Mouse (Mus musculus) heart, embryonic 11.5 days (tissue): ENCODE results near the gene Mapt. TPM values are rescaled to one million over a fixed set of nuclear protein-coding genes. Genes with fewer than 3 reads are reported as not detected.
A peak's percentile ranks its signal among the peaks of the same experiment; 100 is the strongest.

ENCODE experiments used
- ATAC-seq: fragments of 200-750 bp; cut with Nextera tagmentation; replicated peaks from 2 replicates; pipeline ENCODE4 v1.8.0; 2017; ENCODE audit warnings: moderate library complexity; ENCODE audit not compliant: insufficient number of reproducible peaks, low FRiP score, low TSS enrichment
- H3K27ac ChIP-seq: fragments of 300-500 bp; sonication (generic); 2 replicates; pipeline ENCODE4 v1.5.1; 2014; ENCODE audit warnings: mild to moderate bottlenecking, low read depth, low read length
- H3K27me3 ChIP-seq: fragments of 300-500 bp; sonication (generic); 2 replicates; pipeline ENCODE4 v1.6.1; 2014; ENCODE audit warnings: mild to moderate bottlenecking, low read length, mixed read lengths; ENCODE audit not compliant: control insufficient read depth, insufficient read depth
- H3K36me3 ChIP-seq: fragments of 300-500 bp; sonication (generic); 2 replicates; pipeline ENCODE4 v1.6.1; 2014; ENCODE audit warnings: mild to moderate bottlenecking, low read length, moderate library complexity, mixed read lengths; ENCODE audit not compliant: control insufficient read depth, insufficient read depth
- H3K4me1 ChIP-seq: fragments of 300-500 bp; sonication (generic); 2 replicates; pipeline ENCODE4 v1.6.1; 2014; ENCODE audit warnings: low read length; ENCODE audit not compliant: control insufficient read depth, insufficient read depth
- H3K4me2 ChIP-seq: fragments of 300-500 bp; sonication (generic); 2 replicates; pipeline ENCODE4 v1.6.1; 2014; ENCODE audit warnings: mild to moderate bottlenecking, moderate library complexity
- H3K4me3 ChIP-seq: fragments of 300-500 bp; sonication (generic); 2 replicates; pipeline ENCODE4 v1.5.1; 2014; ENCODE audit warnings: low read depth, low read length
- H3K9ac ChIP-seq: fragments of 300-500 bp; sonication (generic); 2 replicates; pipeline ENCODE4 v1.6.1; 2014; ENCODE audit warnings: mild to moderate bottlenecking, low read depth, low read length, moderate library complexity
- H3K9me3 ChIP-seq: fragments of 300-500 bp; sonication (generic); replicated peaks from 2 replicates; pipeline ENCODE4 v1.6.1; 2016; ENCODE audit warnings: low read length; ENCODE audit not compliant: control insufficient read depth
- WGBS: fragments of 180-500 bp; shearing (Covaris S2); extraction: QIAGEN DNeasy Blood & Tissue Kit; methylation state at CpG from one replicate; pipeline ENCODE4 v1.1.7; 2014; ENCODE audit not compliant: insufficient replicate concordance; 5-methylcytosine and 5-hydroxymethylcytosine counted together
- polyA plus RNA-seq: library from polyadenylated mRNA; unstranded; fragments of >200 nt; fragmentation: Nextera tagmentation; extraction: Ambion mirVana; gene quantifications from 2 replicates; pipeline ENCODE4 v1.2.1, GENCODE M21; 2014

Mapt gene
- polyA plus RNA-seq, 1 experiment from 2014 or later: 0.43 TPM

DNA sequence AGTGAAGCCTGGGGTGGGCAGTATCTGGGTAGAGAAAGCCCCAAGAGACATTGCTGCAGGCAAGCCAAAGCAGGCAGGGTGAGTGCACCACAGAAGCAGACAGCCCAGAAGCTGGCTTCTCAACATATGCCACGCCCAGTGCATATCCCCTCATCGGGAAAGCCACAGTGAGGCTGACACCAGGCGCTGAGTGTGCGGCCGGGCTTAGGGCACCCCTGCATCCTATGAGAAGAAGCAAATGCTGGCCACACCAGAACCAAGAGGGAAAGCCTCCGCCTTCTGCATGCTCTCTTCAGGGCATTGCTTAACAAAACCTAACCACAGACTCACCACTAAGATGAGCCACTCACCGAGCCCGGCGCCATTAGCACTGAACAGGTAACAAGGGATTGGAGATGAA, 7.9 kb upstream of the Mapt start:
- H3K36me3 ChIP-seq: no peaks in the 10 kb centered on the region
- no peak overlapping the region for H3K27ac ChIP-seq
- no peaks in the 10 kb centered on the region for H3K9me3 ChIP-seq
- H3K27me3 ChIP-seq: no peaks in the 10 kb centered on the region
- H3K4me1 ChIP-seq: no peaks in the 10 kb centered on the region
- H3K9ac ChIP-seq: no peak overlapping the region
- no peak overlapping the region for H3K4me2 ChIP-seq
- no peak for ATAC-seq
- no peak overlapping the region for H3K4me3 ChIP-seq
- WGBS: 76% methylated on average over 9 of the region's 9 CpGs

DNA sequence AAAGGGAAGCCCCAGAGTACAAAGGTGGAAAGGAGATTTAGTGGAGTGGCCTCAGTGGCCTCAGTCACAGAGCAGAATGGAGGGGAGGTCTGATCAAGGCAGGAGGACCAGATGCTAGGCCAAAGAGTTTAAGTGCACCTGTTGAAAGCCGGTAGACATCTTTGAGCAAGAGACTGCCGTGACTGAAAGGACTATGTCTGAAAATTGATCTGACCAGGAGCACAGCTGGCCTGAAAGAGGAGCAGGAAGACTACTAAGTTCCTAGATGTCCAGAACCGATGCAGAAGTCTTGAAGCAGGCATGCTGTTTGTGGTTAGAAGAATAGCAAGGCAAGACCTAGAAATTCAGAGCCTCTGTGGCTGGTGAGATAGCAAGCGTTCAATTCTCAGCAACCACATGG, 1.8 kb upstream of the Mapt start:
- ATAC-seq: no peak
- Histone ChIP-seq H3K4me3 (no peak overlapping the region), H3K27me3 (peaks cover 35% of the 10 kb centered on the region), H3K4me2 (no peak overlapping the region), H3K27ac (no peak overlapping the region), H3K9ac (no peak overlapping the region), H3K9me3 (no peaks in the 10 kb centered on the region), H3K36me3 (no peaks in the 10 kb centered on the region), H3K4me1 (peaks cover 9% of the 10 kb centered on the region)
- WGBS: 74% methylated on average over 4 of the region's 4 CpGs

DNA sequence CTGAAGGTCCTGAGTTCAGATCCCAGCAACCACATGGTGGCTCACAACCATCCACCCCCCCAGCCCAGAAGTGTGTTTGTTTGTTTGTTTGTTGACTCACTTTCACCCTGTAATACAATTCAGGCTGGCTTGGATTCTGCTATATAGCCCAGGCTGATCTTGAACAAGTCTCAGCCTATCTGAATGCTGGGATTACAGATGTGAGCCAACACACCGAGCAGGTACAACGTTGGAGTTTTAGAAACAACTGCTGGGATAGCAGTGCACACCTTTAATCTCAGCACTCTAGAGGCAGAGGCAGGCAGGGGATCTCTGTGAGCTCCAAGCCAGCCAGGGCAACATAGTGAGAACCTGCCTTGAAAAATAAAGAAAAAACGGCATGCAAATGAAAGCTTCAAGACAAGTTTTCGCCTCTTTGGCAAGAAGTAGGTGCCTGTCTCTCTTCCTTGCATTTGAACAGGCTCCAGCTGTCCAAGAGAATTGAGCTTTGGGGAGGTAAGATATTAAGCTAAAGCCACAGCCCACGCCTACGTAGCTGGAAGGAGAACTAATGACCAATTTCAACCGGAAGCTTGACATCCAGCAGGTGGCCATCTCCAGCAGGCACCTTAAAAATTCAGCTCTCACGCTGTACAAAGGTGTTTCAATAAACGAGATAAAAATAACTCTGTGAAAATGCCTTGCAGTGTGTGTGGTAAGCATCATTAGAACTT, 968 bp upstream of the Mapt start:
- WGBS: 12% methylated on average over 9 of the region's 9 CpGs
- H3K27me3 ChIP-seq: peaks cover 43% of the 10 kb centered on the region

DNA sequence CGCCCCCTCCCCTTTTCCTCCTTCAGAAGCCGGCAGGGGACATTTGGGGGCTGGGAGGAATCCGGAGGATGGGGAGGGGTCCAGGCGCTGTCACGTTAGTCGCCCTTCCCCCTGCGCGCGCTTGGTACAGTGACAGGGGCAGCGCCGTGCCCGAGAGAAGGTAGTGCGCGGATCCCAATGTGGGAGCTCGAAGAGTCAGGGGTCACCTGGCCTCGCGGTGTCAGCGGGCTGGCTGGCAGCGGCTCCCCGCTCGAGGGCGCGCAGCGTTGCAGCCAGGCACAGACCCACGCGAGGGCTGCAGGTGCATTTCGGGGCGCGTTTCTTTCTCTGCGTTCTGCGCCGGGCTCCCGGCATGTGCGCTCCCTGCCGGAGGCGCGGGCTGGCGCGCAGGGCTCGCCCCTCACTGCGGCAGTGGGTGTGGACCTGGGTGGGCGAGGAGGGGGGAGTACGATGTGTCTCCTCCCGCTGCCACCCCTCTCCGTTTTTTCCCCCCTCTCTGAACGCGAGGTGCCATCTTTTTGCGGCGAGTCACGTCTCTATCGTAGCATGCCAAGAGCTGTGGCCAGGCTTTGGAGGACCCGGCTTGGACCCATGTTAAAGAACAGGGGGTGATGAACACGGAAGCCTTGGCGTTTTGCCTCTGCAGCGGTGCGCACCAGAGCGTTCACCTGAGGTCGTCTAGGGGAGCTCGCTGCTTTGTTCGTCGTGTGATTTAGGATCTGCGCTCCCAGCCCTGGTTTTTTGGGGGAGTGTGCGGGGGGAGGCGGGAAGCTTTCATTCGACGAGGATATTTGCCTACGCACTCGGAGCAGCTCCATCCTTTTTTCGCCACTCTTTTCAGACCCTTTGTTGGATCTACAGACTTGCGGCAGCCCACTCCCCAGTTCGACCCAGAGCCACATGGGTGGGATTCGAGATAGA, 1.2 kb downstream of the Mapt start:
- ATAC-seq: no peak
- H3K9ac ChIP-seq: peak overlapping the region; percentile 34; the same call in 1 of the 2 replicates
- H3K9me3 ChIP-seq: no peaks in the 10 kb centered on the region
- H3K4me3 ChIP-seq: peak overlapping the region; percentile 67
- 1% methylated on average over 54 of the region's 72 CpGs for WGBS
- H3K4me2 ChIP-seq: peak overlapping the region; percentile 96
- H3K27ac ChIP-seq: no peak overlapping the region
- no peaks in the 10 kb centered on the region for H3K36me3 ChIP-seq
- H3K27me3 ChIP-seq: peaks cover 57% of the 10 kb centered on the region
- H3K4me1 ChIP-seq: peaks cover 9% of the 10 kb centered on the region

More for the DNA sequence above, 968 bp upstream of the Mapt start:
- ATAC-seq: no peak
- no peak overlapping the region for H3K27ac ChIP-seq
- H3K4me2 ChIP-seq: peak overlapping the region; percentile 96
- H3K4me1 ChIP-seq: peaks cover 9% of the 10 kb centered on the region
- H3K36me3 ChIP-seq: no peaks in the 10 kb centered on the region
- no peak overlapping the region for H3K9ac ChIP-seq
- H3K9me3 ChIP-seq: no peaks in the 10 kb centered on the region
- H3K4me3 ChIP-seq: peak overlapping the region; percentile 67

DNA sequence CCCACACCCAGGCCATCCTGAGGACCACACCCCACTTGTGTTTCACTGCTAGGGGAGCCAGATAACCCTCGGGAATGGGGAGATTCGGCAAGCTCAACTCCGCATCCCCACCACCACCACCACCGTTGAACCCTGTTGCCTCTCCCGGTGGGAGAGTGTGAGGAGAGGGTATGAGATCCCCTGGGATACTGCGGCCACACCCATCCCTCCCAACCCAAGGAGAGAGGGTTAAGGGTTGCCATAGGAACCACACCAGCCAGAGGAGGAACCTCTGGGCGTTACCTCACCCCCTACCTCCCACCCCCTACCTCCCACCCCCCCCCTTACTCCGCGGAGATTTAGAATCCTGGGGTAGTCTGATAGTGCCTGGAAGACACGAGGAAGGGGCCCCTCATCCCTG, 1.9 kb downstream of the Mapt start:
- Histone ChIP-seq H3K27ac (no peak overlapping the region), H3K9ac (no peak overlapping the region), H3K27me3 (peaks cover 57% of the 10 kb centered on the region), H3K36me3 (no peaks in the 10 kb centered on the region), H3K4me3 (peak overlapping the region; percentile 67; the same call in 1 of the 2 replicates), H3K4me2 (peak overlapping the region; percentile 96), H3K9me3 (no peaks in the 10 kb centered on the region), H3K4me1 (peaks cover 9% of the 10 kb centered on the region)
- under 1% methylated on average over 10 of the region's 10 CpGs for WGBS
- no peak for ATAC-seq

DNA sequence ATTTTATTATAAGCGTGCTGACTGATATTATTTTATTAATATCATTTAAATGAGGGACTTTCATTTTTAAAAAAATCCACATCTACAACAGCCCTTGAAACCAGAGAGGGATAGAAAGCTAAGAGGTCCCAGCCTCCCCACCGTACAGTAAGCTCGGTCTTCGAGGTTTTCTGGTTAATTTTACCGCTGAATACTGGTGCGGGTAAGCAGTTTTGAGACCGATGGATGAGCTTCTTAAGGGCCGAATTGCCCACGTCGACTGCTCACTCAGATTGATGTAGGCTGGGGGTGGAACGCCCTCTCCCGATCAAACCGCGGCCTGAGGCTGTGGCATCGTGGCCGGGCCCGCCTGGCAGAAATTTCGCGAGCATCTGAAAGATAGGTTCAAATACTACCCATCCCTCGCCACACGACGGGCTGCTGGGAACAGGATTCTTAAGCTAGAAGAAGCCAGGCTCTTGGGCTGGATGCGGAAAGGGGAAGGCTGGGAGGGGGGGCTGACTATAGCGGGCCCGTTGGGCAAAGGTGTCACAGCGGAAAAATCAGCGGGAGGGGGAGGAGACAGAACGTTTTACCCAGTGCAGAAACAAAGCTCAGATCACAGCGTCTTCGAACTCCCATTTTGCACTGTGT, 2.5 kb downstream of the Mapt start:
- no peak overlapping the region for H3K27ac ChIP-seq
- H3K9ac ChIP-seq: no peak overlapping the region
- H3K4me3 ChIP-seq: 0 out of 2 replicates have a peak overlapping the region, but pooled peaks have one; percentile 2
- peaks cover 9% of the 10 kb centered on the region for H3K4me1 ChIP-seq
- no peaks in the 10 kb centered on the region for H3K9me3 ChIP-seq
- peaks cover 57% of the 10 kb centered on the region for H3K27me3 ChIP-seq
- ATAC-seq: no peak
- WGBS: 3% methylated on average over 30 of the region's 30 CpGs
- peak overlapping the region; percentile 20; the same call in 1 of the 2 replicates for H3K4me2 ChIP-seq
- no peaks in the 10 kb centered on the region for H3K36me3 ChIP-seq

DNA sequence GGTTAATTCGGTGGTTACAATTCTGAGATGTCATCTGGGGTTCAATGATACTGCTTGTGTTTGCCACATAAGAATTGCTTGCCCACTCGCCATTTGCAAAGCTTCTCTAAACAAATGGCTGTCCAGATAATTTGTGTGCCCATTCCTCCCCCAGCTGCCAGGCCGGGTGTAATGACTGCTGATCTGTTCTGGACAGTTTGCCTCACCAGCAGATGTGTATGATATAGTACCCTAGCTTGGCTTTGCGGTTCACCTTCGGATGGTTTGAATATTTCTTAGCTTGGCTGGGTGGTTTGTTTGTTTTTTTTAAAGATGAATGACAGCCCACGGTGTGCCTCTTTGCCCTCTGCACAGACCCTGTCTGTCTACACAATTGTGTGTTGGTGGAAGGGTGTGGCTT, 3.5 kb downstream of the Mapt start:
- H3K4me1 ChIP-seq: peaks cover 9% of the 10 kb centered on the region
- H3K9ac ChIP-seq: no peak overlapping the region
- no peaks in the 10 kb centered on the region for H3K9me3 ChIP-seq
- H3K4me2 ChIP-seq: no peak overlapping the region
- H3K27ac ChIP-seq: no peak overlapping the region
- WGBS: 48% methylated on average over 6 of the region's 6 CpGs
- peaks cover 50% of the 10 kb centered on the region for H3K27me3 ChIP-seq
- H3K36me3 ChIP-seq: no peaks in the 10 kb centered on the region
- H3K4me3 ChIP-seq: no peak overlapping the region
- no peak for ATAC-seq

DNA sequence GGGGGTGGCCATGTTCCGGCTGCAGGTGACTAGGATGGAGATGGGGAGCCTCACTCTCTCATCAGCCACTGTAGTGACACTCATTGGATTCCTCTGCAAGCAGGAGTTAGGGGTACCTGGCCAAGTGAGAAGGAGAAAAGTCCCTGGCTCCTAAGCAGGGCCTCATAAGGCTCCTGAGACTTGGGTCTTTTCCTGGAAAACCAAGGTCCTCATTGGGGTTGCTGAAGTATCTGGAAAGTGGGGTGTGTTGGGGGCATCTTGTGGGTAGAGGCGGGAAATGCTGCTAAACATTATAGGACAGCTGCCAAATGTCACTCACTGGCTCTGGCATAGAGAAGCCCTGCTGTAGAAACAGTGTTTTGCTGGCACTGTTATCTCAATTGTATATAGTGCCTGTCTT, 4.7 kb downstream of the Mapt start:
- Histone ChIP-seq H3K4me2 (no peak overlapping the region), H3K27me3 (peaks cover 50% of the 10 kb centered on the region), H3K27ac (no peak overlapping the region), H3K4me1 (peaks cover 9% of the 10 kb centered on the region), H3K9me3 (no peaks in the 10 kb centered on the region), H3K4me3 (no peak overlapping the region), H3K36me3 (no peaks in the 10 kb centered on the region), H3K9ac (no peak overlapping the region)
- ATAC-seq: no peak
- 65% methylated on average over 2 of the region's 2 CpGs for WGBS
